Mouse (Mus musculus): Measurements from ENCODE around the gene Plin3.
"Not testable (repeated sequence)": the region's sequence is repeated elsewhere in the genome, so short reads cannot be mapped to it uniquely, and the experiment has no call there.

The Plin3 gene

DNA sequence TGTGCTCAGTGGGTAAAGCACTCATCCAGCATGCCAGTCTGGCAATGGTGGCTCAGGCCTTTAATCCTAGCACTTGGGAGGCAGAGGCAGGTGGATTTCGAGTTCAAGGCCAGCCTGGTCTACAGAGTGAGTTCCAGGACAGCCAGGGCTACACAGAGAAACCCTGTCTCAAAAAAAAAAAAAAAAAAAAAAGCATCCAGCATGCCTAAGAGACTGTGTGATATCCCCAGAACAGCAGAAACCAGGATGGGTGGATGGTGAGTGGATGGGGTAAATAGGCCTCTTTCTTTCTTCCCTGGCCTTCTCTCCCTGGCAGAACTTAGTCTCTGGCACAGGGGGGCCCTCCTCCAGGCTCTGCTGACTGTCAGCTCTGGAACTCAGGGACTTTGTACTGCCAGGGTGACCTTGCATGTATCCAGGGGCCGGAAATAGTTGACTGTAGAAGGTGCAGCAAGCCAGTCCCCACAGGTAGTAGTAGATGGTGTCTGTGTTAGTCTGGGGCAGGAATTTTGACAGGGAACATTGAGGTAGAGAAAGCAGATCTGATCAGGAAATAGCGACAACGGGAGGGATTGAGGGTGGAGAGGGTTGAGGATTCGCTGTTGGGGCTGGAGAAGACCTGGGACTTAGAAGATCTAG lies 16.7 kb downstream of the Plin3 start:
- peak; percentile 42 for DNase-seq (ENCODE audit: low spot score)

DNA sequence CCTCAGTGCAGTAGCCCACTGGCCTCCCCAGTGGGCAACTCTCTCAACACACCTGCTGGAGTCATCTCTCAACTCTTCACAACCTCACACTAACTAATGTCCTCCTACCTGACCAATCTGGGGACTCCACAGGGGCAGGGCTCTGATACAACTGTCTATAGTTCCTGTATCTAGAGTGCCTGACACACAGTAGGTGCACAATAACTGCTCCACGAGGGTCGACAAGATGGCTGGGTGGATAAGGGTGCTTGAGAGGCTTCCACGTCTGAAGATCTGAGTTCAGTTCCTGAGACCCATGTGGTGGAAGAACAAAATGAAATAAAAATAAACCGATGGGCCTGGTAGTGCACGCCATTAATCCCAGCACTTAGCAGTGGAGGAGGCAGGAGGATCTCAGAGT lies 18.7 kb downstream of the Plin3 start:
- no peak for DNase-seq (ENCODE audit: low spot score)

DNA sequence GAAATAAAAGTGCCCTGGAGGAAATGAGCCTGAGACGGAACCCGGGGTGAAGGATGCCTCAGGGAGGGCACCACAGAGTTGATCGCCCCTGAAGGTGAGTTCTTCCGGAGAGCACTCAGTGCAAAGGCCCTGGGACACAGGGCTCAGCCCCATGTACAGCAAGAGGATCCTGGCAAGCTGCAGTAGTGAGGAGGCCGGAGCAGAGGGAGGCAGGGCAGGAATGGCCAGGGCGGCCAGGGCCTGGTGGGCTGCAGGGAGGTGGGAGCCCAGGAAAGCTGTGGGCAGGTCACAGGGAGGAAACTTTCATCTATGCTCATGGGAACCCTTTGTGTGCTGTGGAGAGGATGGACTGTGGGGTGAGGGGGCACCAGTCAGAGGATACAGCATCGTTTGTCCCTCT lies 19.2 kb downstream of the Plin3 start:
- no peak for DNase-seq (ENCODE audit: low spot score)

DNA sequence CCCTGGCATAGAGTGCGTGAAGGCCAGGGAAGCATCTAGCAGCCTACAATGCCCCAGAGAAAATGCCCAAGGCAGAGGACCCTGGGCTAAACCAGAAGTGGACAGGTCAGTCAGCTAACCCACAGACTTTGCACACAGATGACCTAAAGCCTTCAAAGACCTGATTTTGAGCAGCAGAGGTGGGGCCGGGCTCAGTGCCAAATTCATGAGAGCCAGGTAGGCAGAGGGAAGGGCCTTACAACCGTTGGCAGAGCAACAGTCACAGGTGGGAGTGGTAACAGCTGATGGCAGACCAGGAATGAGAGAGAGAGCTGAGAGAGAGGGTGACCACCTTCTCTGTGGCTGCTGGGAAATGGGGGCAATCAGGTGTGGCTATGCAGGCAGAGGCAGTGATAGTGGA lies 20.0 kb downstream of the Plin3 start:
- no peak for DNase-seq (ENCODE audit: low spot score)

DNA sequence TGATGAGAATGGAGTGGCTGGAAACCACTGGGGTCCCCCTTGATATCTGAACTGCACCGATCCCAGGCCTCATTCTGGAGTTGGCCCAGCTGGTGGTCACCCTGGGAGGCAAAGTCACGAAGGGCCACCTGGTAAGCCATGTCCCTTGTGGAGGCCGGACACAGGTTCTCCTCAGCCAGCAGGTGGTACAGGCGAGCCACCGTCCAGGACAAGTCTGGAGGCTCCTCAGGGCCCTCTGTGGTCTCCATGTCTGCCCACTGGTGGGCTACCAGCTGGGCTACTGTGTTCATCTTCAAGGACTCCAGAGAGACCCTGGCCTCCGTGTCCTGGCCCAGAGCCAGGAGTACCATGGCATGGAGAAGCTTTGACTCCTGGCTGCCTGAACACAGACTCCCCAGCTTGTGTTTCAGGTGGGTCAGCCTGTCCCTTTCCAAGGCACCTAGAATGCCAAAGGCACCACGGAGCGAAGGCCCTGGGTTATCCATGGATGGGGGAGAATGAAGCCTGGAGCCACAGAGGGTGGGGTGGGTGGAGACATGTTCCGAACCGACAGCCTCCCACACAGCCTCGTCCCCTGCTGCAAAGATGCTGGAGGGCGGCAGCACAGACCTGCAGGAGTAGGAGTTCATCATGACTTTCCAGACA lies 20.9 kb downstream of the Plin3 start:
- no peak for DNase-seq (ENCODE audit: low spot score)

DNA sequence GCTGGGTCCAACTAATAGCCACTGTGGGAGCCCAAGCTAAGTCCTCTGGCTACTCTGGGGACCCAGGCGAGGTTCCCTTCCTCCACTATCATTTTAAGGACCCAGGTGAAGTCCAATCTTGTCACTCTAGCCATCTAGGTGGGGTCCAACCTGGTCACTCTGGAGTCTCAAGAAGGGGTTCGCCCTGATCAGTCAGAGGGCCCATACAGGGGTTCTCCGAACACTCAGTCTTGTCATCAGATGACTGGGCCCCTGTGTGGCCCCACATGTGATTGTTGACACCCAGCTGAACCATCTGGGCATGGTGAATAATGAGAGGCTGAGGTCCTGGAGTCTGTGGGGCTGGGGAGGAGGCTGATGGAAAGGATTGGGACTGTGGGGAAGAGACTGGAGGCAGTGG lies 22.9 kb downstream of the Plin3 start:
- DNase-seq (ENCODE audit: low spot score): no peak

DNA sequence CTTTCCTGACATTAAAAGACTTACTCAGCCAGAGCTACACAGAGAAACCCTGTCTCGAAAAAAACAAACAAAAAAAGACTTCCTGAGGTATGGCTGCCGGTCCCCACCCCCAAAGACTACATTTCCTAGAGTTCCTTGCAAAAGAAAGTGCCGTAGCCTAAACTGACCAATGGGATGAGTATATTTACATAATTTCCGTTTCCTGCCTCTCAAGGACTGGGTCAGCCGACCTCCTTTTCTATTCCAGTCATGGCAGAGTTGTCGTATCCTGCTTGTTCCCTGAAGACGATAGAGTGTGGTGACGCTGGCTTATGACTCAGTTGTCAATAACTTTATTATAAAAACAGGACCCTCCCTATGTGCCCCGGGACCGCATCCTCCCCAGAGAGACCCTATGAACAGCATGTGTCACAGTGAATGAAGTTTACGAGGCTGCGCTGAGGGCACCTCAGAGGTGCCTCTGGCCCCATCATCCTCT lies 23.5 kb downstream of the Plin3 start:
- peak; percentile 70 for DNase-seq (ENCODE audit: low spot score)

DNA sequence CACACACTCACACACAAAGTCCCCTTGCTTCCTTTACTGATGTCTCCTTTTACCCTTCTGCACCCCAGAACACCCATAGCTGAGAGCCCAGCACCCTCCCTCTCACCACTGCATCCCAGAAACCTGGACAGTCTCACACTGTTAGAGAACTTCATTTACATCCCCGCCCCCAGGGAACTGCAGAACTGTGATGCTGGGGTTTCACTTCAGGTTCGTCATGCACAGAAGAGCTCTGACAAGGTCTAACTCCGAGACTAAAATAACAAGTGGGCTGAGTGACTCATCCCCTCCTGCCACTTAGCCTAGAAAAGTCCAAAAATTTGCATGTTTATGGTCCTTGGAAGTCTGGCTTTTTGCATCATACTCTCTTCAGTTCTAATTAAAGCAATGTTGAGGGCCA lies 26.4 kb downstream of the Plin3 start:
- DNase-seq (ENCODE audit: low spot score): peak; percentile 77

DNA sequence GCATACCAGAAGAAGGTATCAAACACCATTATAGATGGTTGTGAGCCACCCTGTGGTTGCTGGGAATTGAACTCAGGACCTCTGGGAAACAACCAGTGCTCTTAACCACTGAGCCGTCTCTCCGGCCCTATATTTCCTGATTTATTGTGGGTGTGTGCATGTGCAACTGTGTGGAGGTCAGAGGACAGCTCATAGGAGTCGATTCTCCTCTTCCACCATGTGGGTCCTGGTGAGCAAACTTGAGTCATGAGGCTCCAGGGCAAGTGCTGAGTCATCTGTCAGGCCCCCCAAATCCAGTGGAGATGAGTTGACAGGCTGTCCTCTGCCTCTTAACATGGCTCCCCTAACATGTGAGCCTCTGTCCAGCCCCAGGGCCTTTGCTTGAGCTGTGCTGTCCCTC lies 26.8 kb downstream of the Plin3 start:
- DNase-seq (ENCODE audit: low spot score): no peak

DNA sequence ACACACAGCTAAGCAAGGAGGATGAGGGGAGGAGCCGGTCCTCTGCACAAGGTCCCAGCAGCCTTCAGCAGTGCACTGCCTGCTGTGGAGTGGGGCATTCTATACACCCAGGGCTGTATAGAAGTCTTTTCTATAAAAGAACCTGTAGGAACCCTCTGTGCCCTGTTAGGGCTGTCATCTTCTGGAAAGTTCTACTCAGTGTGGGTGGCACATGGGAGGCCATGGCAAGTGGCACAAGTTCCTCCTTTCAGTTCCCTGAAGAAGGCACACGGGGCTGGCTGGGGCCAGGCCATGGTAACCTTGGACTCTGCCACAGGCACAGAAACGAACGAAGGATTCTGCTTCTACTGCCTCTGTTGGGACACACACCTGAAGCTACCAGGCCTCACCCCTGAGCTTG lies 27.7 kb downstream of the Plin3 start:
- no peak for DNase-seq (ENCODE audit: low spot score)

DNA sequence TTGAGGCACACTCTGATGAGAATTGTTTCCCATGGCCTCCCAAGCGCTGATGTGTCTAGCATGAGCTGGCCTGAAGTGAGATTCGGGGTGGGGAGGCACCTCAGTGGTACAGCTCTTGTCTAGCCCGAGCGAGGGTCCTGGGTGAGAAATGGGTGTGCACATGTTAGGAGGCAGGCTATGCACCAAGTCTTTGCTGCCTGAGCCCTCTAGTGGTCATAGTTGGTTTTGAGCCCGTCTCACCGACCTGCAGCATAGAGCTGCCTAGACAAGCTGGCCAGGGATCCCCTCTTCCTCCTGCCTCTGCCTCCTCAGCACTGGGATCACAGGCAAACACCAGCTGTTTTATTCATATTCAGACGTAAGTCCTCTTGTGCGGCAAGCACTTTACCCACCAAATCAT lies 28.7 kb downstream of the Plin3 start:
- DNase-seq (ENCODE audit: low spot score): peak; percentile 87

DNA sequence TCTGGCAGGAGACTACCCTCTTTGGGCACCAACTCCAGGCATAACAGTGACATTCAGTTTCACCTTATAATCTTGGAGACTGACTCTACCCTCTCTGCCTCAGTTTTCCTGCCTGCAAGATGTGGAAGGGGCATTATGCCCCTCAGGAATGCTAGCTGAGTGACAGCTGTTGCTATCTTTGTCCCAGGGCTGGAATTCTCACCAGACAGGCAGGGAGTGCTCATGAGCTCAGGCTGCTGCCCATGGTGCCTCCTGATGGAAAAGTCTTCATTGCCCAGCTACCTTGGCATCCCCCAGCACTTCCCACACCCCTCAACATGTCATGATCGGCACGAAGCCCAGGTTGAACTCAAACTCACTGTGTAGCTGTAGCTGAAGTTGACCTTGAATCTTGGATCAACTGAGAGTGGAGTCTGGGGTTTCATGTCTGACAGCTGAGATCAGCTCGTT lies 30.0 kb downstream of the Plin3 start:
- no peak for DNase-seq (ENCODE audit: low spot score)

DNA sequence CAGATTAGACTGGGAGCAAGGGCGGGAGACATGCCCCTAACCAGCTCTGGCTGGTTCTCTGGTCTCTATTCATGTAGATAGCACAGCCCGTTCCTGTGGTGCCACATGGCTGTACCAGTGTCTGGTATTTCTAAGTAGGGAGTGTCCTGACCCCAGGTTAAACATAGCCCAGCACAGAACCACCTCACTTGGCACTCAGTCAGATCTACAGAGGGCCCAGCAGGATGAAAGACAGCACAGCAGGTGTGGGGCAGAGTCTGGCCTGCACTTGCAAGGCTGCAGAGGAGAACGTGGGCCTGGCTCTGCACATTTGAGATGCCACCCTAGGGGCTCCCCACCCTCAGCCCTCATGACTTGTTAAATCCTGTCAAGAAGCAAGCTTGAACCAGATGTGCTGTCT lies 31.5 kb downstream of the Plin3 start:
- peak; percentile 75 for DNase-seq (ENCODE audit: low spot score)

DNA sequence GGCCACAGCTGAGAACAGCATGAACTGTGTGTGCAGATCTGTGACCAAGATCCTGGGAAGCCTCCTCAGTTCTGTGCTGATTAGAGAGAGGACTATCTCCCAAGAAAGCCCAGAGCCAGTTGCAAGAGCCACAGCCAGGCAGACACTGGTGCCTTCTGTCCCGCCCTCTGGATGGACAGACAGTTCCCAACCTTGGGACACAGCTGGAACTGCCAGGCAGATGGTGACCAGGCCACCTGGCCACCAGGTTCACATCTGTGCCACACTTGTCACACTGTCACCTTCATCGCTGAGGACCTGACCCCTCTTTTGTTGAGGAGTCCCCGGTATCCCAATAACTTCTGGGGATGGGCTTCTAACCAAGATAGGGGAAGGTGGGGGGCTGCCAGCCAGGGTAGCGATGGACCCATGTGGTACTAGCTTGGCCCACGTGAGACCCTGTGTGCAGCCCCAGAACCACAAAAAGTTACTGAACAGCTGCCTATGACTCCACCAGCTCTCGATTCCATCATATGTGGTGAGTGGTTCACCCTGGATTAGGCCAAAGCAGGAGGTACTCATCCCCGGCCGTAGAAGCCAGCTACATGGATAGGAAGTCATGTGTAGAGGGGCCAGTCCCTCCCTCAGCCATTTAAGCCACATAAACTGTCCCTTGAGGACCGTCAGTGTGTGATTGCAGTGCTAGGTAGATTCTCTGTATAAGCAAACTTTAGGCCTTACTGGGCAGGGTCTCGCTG lies 33.2 kb downstream of the Plin3 start:
- DNase-seq (ENCODE audit: low spot score): no peak

DNA sequence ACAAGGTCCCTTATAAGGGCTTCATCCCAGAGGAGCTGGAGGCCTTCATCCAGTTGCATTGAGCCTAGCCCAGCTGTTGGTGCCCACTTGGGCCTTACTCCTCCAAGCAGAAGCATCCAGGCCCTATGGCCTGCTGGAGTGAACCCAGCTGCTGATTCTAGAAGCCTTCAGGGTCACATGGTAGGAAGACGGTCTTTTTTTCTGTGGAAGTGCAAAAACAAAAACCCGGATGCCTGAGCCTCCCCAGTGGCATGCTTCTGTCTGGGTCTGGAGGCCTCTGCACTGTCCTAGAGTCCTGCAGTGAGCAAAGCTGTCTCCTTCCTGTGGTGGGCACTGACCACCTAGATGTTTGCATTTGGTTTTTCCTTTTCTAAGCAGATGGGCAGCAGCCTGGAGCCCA lies 33.9 kb downstream of the Plin3 start:
- not testable (repeated sequence) for DNase-seq (ENCODE audit: low spot score)

DNA sequence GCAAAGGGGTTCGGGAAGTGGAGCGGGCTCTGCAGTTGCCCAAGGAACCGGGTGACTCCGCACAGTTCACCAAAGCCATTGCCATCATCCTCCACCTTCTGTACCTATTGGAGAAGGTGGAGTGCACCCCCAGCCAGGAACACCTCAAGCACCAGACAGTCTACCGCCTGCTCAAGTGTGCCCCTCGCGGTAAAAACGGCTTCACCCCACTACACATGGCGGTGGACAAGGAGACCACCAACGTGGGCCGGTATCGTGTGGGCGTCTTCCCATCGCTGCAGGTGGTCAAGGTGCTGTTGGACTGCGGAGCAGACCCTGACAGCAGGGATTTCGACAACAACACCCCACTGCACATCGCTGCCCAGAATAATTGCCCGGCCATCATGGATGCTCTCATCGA lies 34.4 kb downstream of the Plin3 start:
- DNase-seq (ENCODE audit: low spot score): not testable (repeated sequence)

DNA sequence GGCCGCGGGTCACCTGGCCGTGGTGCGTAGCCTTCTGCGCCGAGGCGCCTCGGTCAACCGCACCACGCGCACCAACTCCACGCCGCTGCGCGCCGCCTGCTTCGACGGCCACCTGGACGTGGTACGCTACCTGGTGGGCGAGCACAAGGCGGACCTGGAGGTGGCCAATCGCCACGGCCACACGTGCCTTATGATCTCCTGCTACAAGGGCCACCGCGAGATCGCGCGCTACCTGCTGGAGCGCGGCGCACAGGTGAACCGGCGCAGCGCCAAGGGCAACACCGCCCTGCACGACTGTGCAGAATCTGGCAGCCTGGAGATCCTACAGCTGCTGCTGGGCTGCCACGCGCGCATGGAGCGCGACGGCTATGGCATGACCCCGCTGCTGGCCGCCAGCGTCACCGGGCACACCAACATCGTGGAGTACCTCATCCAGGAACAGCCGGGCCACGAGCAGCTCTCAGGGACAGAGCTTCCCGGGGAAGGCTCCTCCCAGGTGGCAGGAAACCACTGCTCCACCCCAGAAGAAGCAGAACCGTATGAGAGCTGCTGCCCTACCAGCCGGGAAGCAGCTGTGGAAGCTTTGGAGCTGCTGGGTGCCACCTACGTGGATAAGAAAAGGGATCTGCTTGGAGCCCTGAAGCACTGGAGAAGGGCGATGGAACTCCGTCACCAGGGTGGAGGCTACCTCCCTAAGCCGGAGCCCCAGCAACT lies 35.3 kb downstream of the Plin3 start:
- DNase-seq (ENCODE audit: low spot score): no peak

DNA sequence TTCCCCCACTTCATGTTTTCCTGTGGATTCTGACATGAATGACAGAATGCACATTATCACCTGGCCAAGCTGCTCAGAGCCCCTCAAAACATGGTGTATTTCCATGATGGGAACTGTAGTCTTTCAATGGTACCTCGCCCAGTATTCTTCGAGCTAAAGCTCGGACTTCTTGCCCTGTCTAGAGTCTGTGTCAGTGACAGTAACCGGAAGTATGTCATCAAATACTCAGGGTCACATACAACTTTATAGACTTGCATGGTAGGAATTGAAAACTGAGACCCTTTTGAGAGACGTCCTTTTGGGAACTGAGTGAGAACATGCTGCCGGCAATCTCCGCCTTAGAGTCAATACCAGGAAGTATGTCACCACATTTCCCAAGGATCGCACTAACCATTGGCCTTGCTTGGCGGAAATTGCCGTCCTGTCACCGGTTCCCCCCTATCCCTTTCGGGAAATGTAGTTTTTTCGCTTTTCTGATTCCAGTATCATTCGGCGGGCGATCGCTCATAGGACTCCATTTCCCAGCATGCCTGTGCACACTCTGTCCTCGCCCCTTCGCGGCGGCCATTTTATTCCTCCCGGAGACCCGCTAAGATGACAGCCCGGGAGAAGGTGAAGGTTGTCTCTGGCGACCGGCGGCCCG lies 36.3 kb downstream of the Plin3 start, which contains the start of gene Fem1a:
Fem1a (plus strand) TSS at position 572 of the 643 bp plus-strand sequence.
- DNase-seq (ENCODE audit: low spot score): peak; percentile 99

DNA sequence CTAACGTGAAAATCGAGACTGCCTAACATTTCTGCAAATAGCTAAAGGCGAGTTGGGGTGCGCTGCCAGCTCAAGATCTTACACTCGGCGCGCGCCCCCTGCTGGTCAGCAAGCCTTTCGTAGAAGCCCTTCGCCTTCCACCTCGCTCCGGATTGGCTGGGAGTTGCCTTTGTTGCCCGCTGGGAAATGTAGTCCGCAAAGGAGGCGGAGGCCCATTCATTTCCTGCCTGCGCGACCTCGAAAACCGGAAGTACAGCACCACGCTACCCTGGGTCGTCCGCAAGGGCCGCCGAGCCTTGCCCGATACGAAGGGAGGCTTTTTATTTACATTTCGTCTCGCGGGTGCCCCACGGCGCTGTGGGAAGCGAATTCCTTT lies 36.8 kb downstream of the Plin3 start:
- DNase-seq (ENCODE audit: low spot score): peak; percentile 100

DNA sequence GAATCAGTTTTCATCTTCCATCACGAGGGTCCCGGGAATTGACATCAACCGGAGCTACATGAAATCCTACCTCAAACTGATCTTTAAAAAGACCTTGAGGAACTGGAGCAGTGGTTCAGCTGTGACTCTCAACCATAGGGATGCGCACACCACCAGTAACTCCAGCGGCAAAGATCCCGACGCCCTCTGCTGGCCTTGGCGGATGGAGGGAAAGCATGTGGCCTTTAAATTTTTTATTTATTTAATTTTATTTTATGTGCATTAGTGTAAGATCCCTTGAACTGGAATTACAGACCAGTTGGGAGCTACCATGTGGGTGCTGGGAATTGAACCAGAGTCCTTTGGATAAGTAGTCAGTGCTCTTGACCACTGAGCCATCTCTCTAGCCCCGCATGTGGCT lies 37.2 kb downstream of the Plin3 start:
- peak; percentile 89 for DNase-seq (ENCODE audit: low spot score)

DNA sequence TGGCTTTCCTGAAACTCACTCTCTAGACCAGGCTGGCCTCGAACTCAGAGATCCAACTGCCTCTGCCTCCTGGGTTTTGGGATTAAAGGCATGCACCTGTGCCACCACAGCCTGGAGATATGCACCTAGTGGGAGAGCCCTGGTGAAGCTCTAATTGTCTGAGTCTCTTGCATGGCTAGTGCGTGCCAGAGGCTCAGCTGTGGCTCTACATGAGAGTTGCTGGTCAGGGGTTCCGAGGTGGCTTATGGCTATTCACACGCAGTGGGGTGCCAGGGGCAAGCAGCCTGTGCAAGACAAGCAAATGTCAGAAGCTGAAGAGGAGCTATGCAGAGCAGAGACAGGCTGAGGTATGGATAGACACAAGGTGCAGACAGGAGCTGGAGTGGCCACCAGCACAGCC lies 38.0 kb downstream of the Plin3 start:
- DNase-seq (ENCODE audit: low spot score): no peak

Data from MN1 (cell line).